11 mouse cellular contexts compared by ENCODE assay signal in the genomic region with DNA sequence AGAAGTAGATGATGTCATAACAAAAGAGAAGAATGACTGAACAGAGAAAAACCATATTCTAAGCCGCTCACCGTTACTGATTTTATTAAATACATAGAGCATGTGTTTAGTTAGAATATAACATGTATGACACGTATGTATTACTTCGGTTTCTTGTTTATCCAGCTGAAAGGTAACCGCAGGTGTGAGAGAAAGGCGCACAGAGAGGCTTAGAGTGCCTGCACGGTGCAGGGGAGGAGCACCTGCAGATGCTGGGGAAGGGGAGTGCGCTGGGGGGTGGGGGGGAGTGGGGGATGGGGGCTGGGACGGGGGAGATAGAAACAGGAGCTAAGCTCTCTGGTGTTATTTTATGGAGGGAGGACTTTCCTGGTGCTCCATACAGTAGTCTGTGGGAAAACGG.
A peak's percentile ranks its signal among the peaks of the same experiment; 100 is the strongest.
DNase-seq lines count a peak whose midpoint lies in the region; ATAC-seq lines count a peak whose summit lies in the region.
"Had no signal": no experiment of that assay in that cellular context is flagged by ENCODE, and none has a peak within 500 bp of the region (broad histone marks: within the 10 kb centered on the region; RNA-seq: fewer than 3 reads in every experiment).

No protein-coding gene starts in this region.

- no peak for DNase-seq in lung, postnatal 25 days (ENCODE audit: low spot score)
- DNase-seq in c-Kit-positive CD71-positive TER-119-positive erythroid progenitor cells, embryonic 14.5 days (ENCODE audit: low spot score): no peak
- DNase-seq in gastrocnemius, postnatal 10 days: no peak
- no peak for DNase-seq in right cerebral cortex, postnatal 25 days
- DNase-seq: adrenal gland, postnatal 14 days had no signal

- ATAC-seq in lung, embryonic 15.5 days (ENCODE audit: borderline replicate concordance, extremely low read depth, low FRiP score, low TSS enrichment): no peak
- ATAC-seq in forebrain, embryonic 16.5 days: peak; percentile 74
- no peak for ATAC-seq in limb, embryonic 13.5 days (ENCODE audit: low FRiP score, low read depth)
- ATAC-seq in stomach, embryonic 14.5 days (ENCODE audit: insufficient number of reproducible peaks, insufficient read depth, low FRiP score, low read depth): no peak

- H3K4me3 ChIP-seq in lung, embryonic 15.5 days: no peak overlapping the region
- H3K4me3 ChIP-seq in forebrain, embryonic 16.5 days (replicated peaks; ENCODE audit: low read length): peak overlapping the region; percentile 25
- peak overlapping the region; percentile 13; the same call in 1 of the 2 replicates for H3K4me3 ChIP-seq in limb, embryonic 13.5 days
- no peak overlapping the region for H3K4me3 ChIP-seq in stomach, embryonic 14.5 days (ENCODE audit: low read depth, low read length)
- H3K4me3 ChIP-seq: myocyte had no signal

- H3K4me2 ChIP-seq in lung, embryonic 15.5 days: peak overlapping the region; percentile 20
- peak overlapping the region; percentile 70 for H3K4me2 ChIP-seq in forebrain, embryonic 16.5 days (ENCODE audit: low read length)
- peak overlapping the region; percentile 57 for H3K4me2 ChIP-seq in limb, embryonic 13.5 days (replicated peaks)
- peak overlapping the region; percentile 38 for H3K4me2 ChIP-seq in stomach, embryonic 14.5 days (replicated peaks; ENCODE audit: low read depth, low read length)

- H3K9ac ChIP-seq in lung, embryonic 15.5 days: no peak overlapping the region
- peak overlapping the region; percentile 20 for H3K9ac ChIP-seq in forebrain, embryonic 16.5 days (replicated peaks; ENCODE audit: low read depth, low read length)
- H3K9ac ChIP-seq in limb, embryonic 13.5 days: no peak overlapping the region
- no peak overlapping the region for H3K9ac ChIP-seq in stomach, embryonic 14.5 days (replicated peaks; ENCODE audit: low read depth, low read length)
- H3K9ac ChIP-seq: liver, embryonic 14.5 days had no signal

- no peaks in the 10 kb centered on the region for H3K9me3 ChIP-seq in lung, embryonic 15.5 days
- no peaks in the 10 kb centered on the region for H3K9me3 ChIP-seq in forebrain, embryonic 16.5 days (ENCODE audit: control insufficient read depth, low read length)
- H3K9me3 ChIP-seq in limb, embryonic 13.5 days: no peaks in the 10 kb centered on the region
- no peaks in the 10 kb centered on the region for H3K9me3 ChIP-seq in stomach, embryonic 14.5 days (ENCODE audit: control insufficient read depth, low read depth, low read length)

- WGBS in lung, embryonic 15.5 days: 13% methylated on average over 10 of the region's 10 CpGs
- WGBS in forebrain, embryonic 16.5 days: 8% methylated on average over 10 of the region's 10 CpGs
- 16% methylated on average over 10 of the region's 10 CpGs for whole genome bisulfite sequencing in limb, embryonic 13.5 days
- WGBS in stomach, embryonic 14.5 days: 16% methylated on average over 10 of the region's 10 CpGs

- H3K36me3 ChIP-seq in lung, embryonic 15.5 days: no peaks in the 10 kb centered on the region
- H3K36me3 ChIP-seq in forebrain, embryonic 16.5 days (ENCODE audit: control insufficient read depth, insufficient read depth): no peaks in the 10 kb centered on the region
- no peaks in the 10 kb centered on the region for H3K36me3 ChIP-seq in limb, embryonic 13.5 days
- no peaks in the 10 kb centered on the region for H3K36me3 ChIP-seq in stomach, embryonic 14.5 days (ENCODE audit: control insufficient read depth, insufficient read depth, low read length)

- peaks cover 7% of the 10 kb centered on the region; the same call in 1 of the 2 replicates for H3K27me3 ChIP-seq in lung, embryonic 15.5 days
- H3K27me3 ChIP-seq in forebrain, embryonic 16.5 days (replicated peaks; ENCODE audit: control insufficient read depth, insufficient read depth, low read length): no peaks in the 10 kb centered on the region
- peaks cover 37% of the 10 kb centered on the region for H3K27me3 ChIP-seq in limb, embryonic 13.5 days
- H3K27me3 ChIP-seq in stomach, embryonic 14.5 days (ENCODE audit: control insufficient read depth, insufficient read depth, low read length): no peaks in the 10 kb centered on the region

- H3K27ac ChIP-seq in lung, embryonic 15.5 days: no peak overlapping the region
- peak overlapping the region; percentile 47; the same call in 1 of the 2 replicates for H3K27ac ChIP-seq in forebrain, embryonic 16.5 days (ENCODE audit: low read length)
- no peak overlapping the region for H3K27ac ChIP-seq in limb, embryonic 13.5 days
- H3K27ac ChIP-seq in stomach, embryonic 14.5 days (ENCODE audit: low read length): no peak overlapping the region
- H3K27ac ChIP-seq: liver, embryonic 14.5 days had no signal

- peaks cover 16% of the 10 kb centered on the region; the same call in 1 of the 2 replicates for H3K4me1 ChIP-seq in lung, embryonic 15.5 days
- peaks cover 18% of the 10 kb centered on the region for H3K4me1 ChIP-seq in forebrain, embryonic 16.5 days (replicated peaks; ENCODE audit: control insufficient read depth, insufficient read depth, low read length)
- H3K4me1 ChIP-seq in limb, embryonic 13.5 days: peaks cover 17% of the 10 kb centered on the region
- H3K4me1 ChIP-seq in stomach, embryonic 14.5 days (ENCODE audit: control insufficient read depth, insufficient read depth, low read length): peaks cover 9% of the 10 kb centered on the region; the same call in 1 of the 2 replicates

Comparison
In these comparisons a context has a peak if more than half of its experiments do, and no peak if none do; other contexts are left out.
1. H3K4me2 ChIP-seq: peak in every context shown above with its lines; median percentile 70 in forebrain, embryonic 16.5 days; 57 in limb, embryonic 13.5 days; 38 in stomach, embryonic 14.5 days; 20 in lung, embryonic 15.5 days.
2. H3K4me3 ChIP-seq: peak in forebrain, embryonic 16.5 days (single experiment) and limb, embryonic 13.5 days (single experiment); none in lung, embryonic 15.5 days (single experiment) and stomach, embryonic 14.5 days (single experiment).